Mouse (Mus musculus): ENCODE data around the gene Boc.

DNA sequence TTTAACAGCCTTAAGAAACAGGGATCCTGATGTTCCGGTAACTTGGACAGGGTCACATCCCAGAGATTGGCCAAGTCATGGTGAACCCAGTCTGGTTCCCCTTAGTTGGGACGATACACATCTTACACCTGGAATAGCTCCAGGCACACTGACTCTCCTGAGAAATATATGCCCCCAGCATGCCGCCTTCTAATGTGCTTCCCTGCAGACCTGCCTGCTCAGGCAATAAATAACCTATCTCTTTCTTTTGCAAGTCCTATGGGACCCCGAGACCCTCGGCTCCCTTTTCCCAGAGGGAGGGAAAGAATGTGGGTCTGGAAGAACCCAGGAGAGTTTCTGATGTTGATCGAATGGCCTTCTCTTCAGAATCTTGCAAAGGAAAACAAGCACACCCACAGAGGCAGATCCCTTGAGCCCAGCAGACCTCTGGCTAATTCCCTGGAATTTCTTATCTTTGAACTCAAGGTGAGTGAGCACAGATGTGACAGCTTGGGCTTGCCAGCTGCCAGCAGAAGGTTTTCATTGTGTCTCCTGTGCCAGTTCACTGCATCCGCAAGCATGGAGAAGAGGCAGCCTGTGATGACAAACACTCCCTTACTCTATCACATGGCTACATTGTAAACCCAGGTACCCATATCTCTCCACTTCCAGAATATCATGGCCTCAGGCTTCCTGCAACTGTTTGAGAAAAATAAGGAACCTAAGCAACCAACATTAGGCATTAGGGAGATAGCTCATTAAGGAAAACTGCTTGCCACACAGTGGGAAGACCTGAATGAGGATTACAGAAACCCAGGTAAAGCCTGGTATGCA lies 8.6 kb downstream of the Boc start:
- TF ChIP-seq CTCF (IDR thresholded peaks at IDR 0.05; ENCODE audit: extremely low read depth, insufficient read depth, low read length): no peak
- TF ChIP-seq POLR2A (IDR thresholded peaks at IDR 0.05; ENCODE audit: extremely low read depth, insufficient read depth, low read length): no peak
